Mouse (Mus musculus): Measurements from ENCODE around the gene Slc4a1. TPM values are rescaled to one million over a fixed set of nuclear protein-coding genes. Genes with fewer than 3 reads are reported as not detected.

Slc4a1 gene
- total RNA-seq, 2 experiments from 2014 or later, result 0.15 to 0.23 TPM

DNA sequence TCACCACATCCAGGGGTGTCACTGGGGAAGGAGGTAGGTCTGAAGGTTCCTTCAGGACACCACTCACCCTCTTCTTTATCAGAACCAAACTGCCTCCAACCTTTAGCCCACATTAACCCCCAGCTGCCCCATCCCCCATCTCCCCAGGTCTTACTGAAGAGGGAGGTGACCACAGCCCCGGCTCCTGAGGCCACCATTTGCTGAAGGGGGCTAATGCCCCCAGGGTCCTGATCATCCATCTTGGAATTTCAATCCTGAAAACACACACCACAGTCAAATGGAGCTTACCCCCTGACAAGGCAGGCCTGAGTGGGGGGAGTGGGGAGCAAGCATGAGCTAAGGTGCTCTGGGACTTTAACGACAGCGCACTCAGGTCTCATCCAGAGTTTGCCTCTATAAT lies 40.4 kb upstream of the Slc4a1 start:
- DNase-seq (ENCODE audit: low spot score in 2 of 2), result no peak
- TF ChIP-seq CTCF (conservative IDR thresholded peaks at IDR 0.05), result no peak
- Histone ChIP-seq H3K27ac (peak overlapping the region; percentile 95), H3K4me3 (peak overlapping the region; percentile 58)

DNA sequence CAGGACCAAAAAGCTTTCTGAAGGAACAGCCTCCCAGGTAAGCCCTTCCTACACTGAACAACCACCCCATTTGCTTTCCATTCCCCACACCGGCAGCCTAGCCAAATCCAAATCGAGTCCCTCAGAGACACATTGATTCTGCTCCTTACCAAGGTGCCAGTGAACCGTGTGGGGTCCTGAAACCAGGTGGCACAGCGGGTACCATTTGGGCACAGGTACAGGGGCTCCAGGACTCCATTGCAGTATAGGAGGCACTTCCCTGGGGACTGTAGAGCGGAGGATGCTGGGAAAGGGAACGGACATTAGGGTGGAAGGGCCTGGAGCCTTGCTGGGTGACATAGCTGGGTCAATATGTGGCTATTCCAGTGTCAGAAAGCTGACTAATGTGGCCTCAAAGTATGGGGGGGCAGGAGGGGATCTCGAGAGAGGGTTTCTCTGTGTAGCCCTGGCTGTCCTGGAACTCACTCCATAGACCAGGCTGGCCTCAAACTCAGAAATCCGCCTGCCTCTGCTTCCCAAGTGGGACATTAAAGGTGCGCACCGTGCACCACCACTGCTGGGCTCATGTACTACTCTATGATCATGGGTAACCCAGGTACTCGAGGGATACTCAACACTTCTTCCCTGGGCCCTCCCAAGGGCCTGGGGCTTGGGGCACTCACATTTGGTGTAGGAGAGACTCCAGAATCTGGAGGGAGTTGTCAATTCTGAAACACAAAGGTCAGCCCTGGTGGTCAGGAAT lies 39.7 kb upstream of the Slc4a1 start:
- Histone ChIP-seq H3K27ac (peak overlapping the region; percentile 95; the same call in 1 of the 2 replicates), H3K4me3 (peak overlapping the region; percentile 58)
- no peak for TF ChIP-seq CTCF (conservative IDR thresholded peaks at IDR 0.05)
- no peak for DNase-seq (ENCODE audit: low spot score in 2 of 2)

GRCm38 (mm10) chr11:102404161-102405010 lies 38.4 kb upstream of the Slc4a1 start:
- no peak for TF ChIP-seq CTCF (conservative IDR thresholded peaks at IDR 0.05)
- no peak for DNase-seq (ENCODE audit: low spot score in 2 of 2)
- no peak overlapping the region for H3K4me3 ChIP-seq
- H3K27ac ChIP-seq, result peak overlapping the region; percentile 32; the same call in 1 of the 2 replicates

DNA sequence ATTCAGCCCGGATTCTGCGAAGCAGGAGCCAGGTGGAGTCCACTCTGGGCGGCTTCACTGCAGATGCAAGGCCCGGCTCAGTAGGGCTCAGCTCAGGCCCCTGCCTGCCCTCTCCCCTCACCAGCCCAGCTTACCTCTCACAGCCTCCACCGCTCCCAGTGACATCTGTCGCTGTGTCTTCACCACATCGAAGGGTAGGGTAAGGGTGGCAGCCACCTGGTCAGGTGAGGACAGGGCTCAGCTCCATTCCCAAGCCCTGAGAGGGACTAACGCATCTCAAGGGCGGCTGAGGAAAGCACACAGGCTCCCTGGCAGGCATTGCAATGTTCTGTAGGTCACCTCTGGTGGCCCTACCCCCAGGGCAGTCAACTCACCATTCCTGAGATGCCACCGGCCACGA lies 37.7 kb upstream of the Slc4a1 start:
- H3K27ac ChIP-seq, result no peak overlapping the region
- H3K4me3 ChIP-seq, result no peak overlapping the region
- no peak for DNase-seq (ENCODE audit: low spot score in 2 of 2)
- TF ChIP-seq CTCF (conservative IDR thresholded peaks at IDR 0.05), result no peak

- no peak for TF ChIP-seq CTCF (conservative IDR thresholded peaks at IDR 0.05)
- no peak overlapping the region for H3K27ac ChIP-seq
- no peak for DNase-seq (ENCODE audit: low spot score in 2 of 2)
- H3K4me3 ChIP-seq, result no peak overlapping the region
These were observed 36.0 kb upstream of the Slc4a1 start for GRCm38 (mm10) chr11:102401898-102402500.

DNA sequence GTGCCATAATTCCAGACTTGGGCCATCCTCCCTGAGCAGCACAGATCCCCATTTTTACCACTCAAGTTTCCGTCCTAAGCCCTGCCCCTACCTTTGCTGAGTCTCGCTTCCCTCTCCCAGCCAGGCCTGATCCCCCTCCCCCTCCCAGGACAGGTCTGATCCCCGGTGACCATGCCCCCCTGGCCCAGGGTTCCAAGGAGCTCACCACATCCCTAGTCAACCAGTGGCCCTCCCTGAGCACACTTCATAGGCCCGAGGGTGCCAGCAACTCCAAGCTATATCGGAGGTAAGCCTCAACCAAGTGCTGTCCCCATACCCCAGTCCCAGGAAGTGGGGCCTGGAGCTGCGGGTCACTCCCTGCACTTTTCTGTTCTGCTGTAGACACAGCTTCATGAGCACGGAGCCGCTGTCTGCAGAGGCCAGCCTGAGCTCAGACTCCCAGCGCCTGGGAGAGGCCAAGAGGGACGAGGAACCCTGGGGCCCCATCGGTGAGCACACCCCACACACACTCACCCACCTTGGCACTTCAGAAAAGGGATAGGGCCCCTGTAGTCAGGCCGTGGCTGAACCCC lies 34.6 kb upstream of the Slc4a1 start:
- H3K4me3 ChIP-seq, result no peak overlapping the region
- no peak for TF ChIP-seq CTCF (conservative IDR thresholded peaks at IDR 0.05)
- H3K27ac ChIP-seq, result no peak overlapping the region
- DNase-seq (ENCODE audit: low spot score in 2 of 2), result no peak

DNA sequence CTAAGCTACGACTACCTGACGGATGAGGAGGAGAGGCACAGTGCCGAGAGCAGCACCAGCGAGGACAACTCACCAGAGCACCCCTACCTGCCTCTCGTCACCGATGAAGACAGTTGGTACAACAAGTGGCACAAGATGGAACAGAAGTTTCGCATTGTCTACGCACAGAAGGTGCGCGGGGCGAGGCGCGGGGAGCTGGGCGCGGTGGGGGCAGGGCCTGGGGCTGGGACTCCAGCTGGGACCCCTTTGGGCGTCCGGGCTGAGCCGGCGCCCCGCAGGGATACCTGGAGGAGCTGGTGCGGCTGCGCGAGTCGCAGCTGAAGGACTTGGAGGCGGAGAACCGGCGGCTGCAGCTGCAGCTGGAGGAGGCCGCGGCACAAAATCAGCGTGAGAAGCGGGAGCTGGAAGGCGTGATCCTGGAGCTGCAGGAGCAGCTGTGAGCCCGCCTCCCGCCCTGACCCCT lies 33.6 kb upstream of the Slc4a1 start:
- Histone ChIP-seq H3K27ac (peak overlapping the region; percentile 99; the same call in 1 of the 2 replicates), H3K4me3 (no peak overlapping the region)
- TF ChIP-seq CTCF (conservative IDR thresholded peaks at IDR 0.05), result no peak
- no peak for DNase-seq (ENCODE audit: low spot score in 2 of 2)

DNA sequence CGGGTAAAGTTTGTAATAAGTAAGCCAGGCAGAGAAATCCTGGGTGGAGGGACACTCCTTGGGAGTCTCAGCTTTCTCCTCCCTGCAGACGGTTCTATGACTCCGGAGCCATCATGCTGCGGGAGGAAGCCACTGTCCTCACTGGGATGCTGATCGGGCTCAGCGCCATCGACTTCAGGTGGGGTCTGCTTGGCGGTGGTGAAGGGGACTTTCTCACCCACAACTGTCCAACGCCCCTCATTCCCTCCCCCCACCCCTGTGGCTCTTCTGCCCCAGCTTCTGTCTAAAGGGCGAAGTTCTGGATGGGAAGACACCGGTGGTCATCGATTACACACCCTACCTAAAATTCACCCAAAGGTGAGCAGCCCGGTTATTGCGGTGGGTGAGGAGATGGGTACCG lies 33.1 kb upstream of the Slc4a1 start:
- TF ChIP-seq CTCF (conservative IDR thresholded peaks at IDR 0.05), result no peak
- Histone ChIP-seq H3K4me3 (no peak overlapping the region), H3K27ac (peak overlapping the region; percentile 99)
- no peak for DNase-seq (ENCODE audit: low spot score in 2 of 2)

DNA sequence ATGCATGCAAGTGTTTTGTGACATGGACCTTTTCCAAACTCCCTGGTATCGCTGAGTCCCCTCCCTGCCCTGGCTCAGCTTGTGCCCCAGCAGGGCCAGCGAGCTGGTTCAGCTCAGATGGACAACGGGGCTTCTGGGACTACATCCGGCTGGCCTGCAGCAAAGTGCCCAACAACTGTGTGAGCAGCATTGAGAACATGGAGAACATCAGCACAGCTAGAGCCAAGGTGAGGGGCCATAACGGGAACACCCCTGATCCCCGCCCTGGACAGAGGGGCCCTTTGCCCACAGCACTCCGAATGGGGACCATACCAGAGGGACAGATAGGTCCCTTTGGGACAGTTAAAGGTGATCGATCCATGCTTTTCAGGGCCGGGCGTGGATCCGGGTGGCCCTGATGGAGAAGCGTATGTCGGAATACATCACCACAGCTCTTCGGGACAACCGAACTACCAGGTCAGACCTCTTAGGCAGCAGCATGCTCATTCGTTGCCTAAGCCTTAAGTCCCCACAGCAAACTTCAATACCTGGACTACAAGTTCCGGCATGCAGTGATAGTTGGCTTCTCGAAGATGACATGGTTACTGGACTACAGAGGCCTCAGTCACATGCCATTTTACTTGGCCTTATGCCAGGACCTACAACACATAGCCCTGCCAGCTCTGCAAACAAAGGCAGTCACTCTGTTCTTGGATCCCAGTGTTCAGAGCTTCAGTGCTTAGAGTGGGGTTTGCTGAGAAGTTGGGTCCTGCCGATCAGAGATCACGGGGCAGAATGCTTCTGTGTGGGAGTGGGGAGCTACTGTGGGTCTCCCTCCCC lies 32.2 kb upstream of the Slc4a1 start:
- peak overlapping the region; percentile 10; the same call in 1 of the 2 replicates for H3K4me3 ChIP-seq
- H3K27ac ChIP-seq, result peak overlapping the region; percentile 99
- TF ChIP-seq CTCF (conservative IDR thresholded peaks at IDR 0.05), result no peak
- DNase-seq (ENCODE audit: low spot score in 2 of 2), result no peak

DNA sequence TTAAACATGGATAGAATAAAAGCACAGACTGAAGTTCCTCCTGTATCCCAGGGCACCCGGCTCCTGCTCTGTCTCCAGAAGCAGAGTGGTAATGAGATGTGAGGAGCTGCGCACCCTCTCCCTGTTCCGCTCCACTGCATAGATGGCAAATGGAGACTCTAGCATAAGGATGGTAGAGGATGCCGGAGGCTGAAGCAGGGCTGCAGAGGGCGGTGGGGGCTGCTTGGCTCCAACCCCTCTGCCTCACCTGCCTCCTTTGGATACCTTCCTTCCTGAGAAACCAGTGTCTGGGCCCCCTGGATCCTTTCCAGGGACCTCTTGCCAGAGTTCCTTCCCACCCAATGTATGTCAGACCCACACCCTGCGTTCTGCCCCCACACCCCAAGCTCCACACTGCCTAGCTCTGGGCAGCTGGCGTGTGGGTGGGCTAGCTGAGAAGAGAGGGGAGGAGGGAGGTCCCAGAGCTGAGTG lies 30.7 kb upstream of the Slc4a1 start:
- H3K27ac ChIP-seq, result peak overlapping the region; percentile 99
- no peak for TF ChIP-seq CTCF (conservative IDR thresholded peaks at IDR 0.05)
- no peak for DNase-seq (ENCODE audit: low spot score in 2 of 2)
- peak overlapping the region; percentile 88 for H3K4me3 ChIP-seq

GRCm38 (mm10) chr11:102396263-102396662 lies 30.3 kb upstream of the Slc4a1 start:
- TF ChIP-seq CTCF (conservative IDR thresholded peaks at IDR 0.05), result no peak
- DNase-seq (ENCODE audit: low spot score in 2 of 2), result no peak
- peak overlapping the region; percentile 99 for H3K27ac ChIP-seq
- peak overlapping the region; percentile 88 for H3K4me3 ChIP-seq

- no peak for TF ChIP-seq CTCF (conservative IDR thresholded peaks at IDR 0.05)
- Histone ChIP-seq H3K4me3 (peak overlapping the region; percentile 88), H3K27ac (peak overlapping the region; percentile 99)
- DNase-seq (ENCODE audit: low spot score in 2 of 2), result no peak
These were observed 29.2 kb upstream of the Slc4a1 start for GRCm38 (mm10) chr11:102395250-102395649.

All from layer of hippocampus, adult 2 months (tissue).